Mouse (Mus musculus) adrenal gland, postnatal 36 days (tissue): ENCODE measurements around the gene Farsa. TPM values are rescaled to one million over a fixed set of nuclear protein-coding genes. Genes with fewer than 3 reads are reported as not detected.
"Not testable (repeated sequence)": the region's sequence is repeated elsewhere in the genome, so short reads cannot be mapped to it uniquely, and the experiment has no call there.

ENCODE experiments used
- DNase-seq, 2 experiments: peaks; one replicate each; pipeline ENCODE4 v3.0.0; 2021; ENCODE audit warnings: mixed read lengths in 1 of 2
- total RNA-seq, 2 experiments: library from RNA; stranded (reverse); gene quantifications; 2 replicates each; pipeline ENCODE4 v1.2.3; 2021

Gene Farsa
- total RNA-seq, 2 experiments from 2014 or later: 62.1 to 69.2 TPM

DNA sequence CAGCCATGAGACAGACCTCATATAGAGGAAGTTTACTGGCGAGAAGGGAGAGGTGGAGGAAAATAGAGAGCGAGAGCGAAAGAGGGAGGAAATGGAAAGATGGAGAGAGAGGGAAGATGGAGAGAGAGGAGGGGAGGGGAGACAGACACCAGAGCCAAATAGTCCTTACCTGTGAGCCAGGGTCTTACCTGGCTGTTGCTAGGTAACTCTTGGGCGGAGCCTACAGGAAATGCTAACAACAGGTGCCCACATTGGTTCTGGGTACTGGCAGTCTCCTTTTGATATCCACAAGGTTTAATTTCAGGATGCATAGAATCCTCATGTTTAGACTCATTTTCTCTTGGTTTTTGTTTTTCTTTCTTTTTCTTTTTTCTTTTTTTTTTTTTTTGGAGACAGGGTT lies 16.2 kb downstream of the Farsa start:
- DNase-seq: no peak

DNA sequence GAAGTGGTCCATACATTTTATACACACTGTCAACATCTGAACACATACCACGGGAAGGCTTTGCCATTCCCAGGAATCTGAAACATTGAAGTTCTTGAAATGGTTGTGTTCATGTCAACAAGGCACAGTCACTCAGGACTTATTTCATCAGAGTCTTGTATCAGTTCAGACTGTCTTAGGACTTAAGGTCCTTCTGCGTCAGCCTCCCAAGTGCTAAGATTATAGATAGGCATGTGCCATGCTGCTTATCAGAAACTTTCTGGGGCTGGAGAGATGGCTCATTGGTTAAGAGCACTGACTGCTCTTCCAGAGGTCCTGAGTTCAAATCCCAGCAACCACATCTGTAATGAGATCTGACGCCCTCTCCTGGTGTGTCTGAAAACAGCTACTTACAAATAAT lies 17.6 kb downstream of the Farsa start:
- DNase-seq: no peak

DNA sequence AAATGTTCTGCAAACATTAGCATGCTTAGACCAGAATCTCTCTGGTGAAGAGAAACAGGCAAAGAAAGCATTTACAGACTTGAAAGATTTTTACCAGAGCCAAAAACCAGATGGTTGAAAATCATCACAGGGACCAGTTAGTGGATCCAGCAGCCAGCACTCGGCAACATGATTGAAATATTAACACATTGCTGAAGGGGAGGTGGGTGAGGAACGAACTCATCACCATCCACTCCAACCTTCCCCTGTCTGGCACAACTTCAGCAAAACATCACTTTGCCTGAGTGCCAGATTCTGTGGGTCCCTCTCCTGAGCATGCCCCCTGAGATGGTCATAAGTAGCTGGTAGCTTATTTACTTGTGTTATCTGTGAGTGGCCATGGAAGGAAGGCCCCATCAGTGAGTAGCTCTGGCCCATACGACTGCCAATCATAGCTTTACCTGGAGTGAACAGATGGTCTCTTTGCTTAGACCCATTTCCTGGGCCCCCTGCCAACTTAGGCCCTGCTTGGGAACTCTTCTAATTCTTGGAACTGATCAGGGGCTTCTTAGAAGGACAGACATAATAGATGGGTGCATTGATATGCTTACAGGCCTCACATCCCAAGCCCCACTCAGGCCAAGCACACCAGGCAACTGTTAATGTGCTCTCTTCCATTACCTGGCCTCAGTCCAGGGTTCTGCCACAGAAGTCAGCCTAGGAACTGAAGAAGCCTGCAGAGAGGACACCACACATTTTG lies 20.7 kb downstream of the Farsa start:
- no peak for DNase-seq

DNA sequence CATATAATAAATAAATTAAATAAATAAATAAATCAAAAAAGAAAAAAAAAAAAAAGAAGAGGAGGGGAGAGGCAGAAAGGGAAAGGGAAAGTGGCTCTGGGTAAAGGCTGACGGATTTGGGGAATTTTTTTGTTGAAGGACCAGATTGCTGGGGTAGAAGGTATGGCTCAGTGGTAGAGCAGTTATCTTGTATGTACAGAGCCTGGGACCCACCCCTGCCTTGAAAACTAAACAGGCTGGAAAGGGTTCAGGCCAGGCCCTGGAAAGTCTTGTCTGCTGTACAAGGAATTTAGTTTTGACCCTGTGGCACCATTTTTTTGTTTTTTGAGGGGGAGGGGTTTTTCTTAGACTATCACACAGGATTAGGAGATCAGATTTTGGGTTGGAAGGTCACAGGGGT lies 22.1 kb downstream of the Farsa start:
- no peak for DNase-seq

DNA sequence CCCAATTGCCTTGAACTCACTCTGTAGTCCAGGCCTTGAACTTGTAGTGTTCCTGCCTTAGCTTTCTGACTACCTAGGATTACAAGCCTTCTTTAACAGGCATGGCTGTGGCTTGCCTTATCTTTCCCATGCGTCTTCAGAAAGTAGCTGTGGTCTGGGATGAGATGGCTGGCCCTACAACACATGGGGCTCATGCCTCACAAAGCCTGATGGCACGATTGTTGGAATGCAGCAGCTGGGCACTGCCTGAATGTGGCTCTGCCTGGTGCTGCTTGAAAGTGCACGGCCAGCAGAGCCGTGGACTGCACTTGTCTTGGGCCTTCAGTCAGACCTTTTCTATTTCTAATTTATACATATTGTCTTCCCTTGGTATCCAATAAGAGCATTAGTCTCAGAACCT lies 27.9 kb downstream of the Farsa start:
- DNase-seq: no peak

DNA sequence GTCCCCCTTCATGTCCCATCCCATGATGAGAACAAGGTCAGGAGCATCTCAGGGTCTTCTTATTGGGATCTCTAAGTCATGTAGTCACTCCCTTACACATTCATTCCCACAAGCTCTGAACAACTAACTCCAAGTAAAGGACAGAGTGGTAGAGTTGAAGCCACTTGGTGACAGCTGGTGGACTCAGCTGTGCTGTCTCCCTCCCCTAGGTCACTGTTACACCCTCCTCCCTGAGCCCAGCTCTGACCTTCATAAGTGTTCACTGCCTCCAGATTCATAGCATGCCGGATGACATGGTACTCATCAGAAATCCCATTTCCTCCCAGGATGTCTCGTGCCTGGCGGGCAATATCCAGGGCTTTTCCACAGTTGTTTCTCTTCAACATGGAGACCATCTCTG lies 31.5 kb downstream of the Farsa start:
- DNase-seq: no peak

DNA sequence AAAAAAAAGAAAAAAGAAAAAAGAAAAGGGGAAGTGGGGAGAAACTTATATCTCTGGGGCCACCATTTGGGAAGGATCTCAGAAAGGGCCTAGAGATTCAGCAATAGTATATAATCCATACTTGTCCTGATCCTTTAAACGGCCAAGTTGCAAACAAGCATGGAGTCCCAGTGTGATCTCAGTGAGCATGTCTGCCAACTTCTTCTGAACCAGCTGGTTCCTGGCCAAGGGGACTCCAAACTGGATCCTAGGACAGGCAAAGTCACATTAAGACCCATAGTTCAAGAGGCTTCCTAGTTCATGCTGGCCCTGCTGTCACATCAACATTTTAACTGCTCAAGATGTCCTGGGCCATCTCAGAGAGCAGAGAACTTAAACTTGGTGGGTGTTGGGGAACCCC lies 32.4 kb downstream of the Farsa start:
- DNase-seq: no peak

DNA sequence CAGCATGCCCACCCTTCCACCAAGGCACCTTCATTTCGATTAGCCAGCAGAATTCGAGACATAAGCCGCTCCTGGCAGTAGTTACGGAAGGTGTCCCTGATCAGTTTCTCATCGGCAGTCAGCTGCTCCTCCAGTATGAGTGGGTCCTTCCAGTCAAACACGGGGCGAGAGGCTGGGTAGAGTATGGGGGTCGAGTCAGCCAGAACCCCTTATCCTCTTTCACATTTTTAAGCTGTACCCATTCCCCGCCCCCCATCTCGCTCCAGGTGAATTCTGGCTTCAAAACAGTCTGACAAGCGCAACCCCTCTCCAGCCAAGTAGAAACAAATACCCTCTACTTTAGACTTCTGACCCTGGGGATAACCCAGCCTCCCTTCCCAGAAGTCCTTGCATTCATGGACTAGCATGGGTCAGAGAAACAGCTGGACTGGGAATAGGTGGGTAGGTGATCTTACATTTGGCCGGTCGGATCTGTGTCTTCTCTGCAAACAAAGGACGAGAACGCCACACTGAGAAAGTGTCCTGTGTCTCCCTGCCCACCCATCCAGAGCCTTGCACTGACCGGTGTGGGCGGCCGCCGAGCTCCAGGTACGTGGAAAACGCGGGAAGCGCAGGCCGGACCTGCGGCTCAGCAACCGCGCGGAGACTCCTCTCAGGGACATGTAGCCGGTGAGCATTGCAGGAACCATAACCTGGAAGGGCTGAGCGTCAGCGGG lies 36.4 kb downstream of the Farsa start:
- no peak for DNase-seq

DNA sequence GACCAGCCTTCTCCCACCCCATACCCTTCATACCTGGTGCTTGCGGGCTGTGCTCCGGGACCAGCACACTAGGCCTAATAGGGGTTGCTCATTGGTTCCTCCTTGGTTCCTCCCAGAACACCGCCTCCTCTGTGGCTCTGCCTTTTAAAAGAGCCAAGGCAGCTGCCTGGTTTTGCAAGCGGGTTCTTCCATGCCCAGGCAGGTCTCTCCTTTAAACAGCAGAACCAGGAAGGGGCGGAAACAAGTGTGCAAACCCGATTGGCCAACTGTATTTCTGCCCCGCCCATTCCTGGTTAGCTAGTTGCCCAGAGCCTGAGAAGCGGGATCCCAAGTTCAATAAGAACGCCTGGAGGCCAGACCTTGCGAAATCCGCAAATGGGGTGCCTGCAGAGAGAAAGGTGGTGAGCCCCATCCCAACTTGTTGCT lies 36.9 kb downstream of the Farsa start, which contains the start of gene Gcdh:
Gene Gcdh (minus strand): TSS at position 213 of the 426 bp plus-strand sequence.
- peak; percentile 92 to 93 for DNase-seq

DNA sequence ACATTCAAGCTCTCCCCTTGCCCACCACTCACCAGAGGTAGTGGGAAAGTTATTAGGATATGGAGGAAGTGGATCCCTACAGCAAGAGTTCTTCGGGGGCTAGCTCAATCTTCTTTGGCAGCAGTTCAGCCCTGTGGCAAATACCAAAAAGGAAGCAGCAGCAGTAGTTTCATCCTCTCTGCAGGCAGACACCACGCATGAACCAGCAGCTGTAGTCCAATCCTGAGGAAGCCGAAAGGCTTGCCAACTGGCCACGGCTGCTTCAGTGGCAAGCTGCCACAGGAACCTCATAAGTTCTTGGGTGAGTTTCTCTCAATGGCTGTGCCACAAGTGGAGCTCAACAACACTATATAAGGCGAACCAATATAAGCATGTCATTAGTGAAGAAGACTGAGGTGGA lies 39.2 kb downstream of the Farsa start:
- no peak for DNase-seq

DNA sequence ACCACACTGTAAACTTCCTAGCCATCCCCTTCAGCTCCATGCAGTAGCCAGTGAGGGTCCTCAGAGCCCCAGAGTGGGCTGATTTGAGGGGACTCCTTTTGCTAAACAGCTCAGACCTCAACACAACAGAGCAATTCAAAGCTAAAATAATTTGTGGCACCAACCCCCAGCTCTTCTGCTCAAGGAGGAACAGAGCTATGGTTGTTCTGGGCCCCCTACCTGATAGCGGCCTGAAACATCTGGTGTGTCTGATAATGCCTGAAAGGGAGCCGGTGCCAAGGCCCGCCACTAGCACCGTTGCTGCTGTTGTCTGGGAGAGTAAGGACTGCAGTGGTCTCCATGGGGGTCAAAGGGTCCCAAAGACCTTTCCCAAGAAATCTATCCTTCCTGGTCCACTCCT lies 44.3 kb downstream of the Farsa start:
- no peak for DNase-seq

DNA sequence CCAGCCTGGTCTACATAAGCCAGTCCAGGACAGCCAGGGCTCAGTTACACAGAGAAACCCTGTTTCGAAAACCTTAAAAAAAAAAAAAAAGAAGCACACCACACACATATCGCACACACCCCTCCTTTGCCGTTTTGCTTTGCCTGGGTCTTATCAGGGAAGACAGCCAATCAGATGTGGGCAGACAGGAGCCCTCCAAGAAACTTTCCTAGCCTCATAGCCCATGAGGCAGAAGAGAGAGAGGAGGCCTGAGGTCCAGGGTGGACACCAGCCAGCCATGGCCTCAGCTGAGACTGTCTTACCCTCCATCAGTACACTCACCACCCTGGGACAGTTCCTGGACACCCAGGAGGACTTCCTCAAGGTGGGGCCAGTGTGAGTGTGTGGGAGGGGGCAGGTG lies 45.0 kb downstream of the Farsa start, which contains the start of gene Klf1:
Gene Klf1 (plus strand): TSS at position 177 of the 400 bp plus-strand sequence.
- DNase-seq: no peak

DNA sequence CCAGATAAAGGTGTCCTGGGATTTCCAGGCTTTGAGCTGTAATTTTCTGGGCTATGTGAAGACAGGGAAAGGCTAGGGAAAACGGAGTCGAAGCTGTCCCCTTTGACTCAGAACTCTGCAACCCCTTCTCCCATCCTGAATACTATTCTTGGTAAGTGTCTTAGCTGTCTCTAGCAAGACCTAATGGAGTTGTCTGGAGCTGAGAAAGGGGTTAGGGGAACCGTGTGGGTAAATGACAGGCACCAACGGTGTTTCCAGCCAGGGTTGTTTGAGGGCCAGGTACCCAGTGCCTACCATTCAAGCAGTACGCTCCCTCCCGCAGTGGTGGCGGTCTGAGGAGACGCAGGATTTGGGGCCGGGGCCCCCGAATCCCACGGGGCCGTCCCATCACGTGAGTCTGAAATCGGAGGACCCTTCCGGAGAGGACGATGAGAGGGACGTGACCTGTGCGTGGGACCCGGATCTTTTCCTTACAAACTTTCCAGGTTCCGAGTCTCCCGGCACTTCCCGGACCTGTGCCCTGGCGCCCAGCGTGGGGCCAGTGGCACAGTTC lies 45.7 kb downstream of the Farsa start:
- no peak for DNase-seq

DNA sequence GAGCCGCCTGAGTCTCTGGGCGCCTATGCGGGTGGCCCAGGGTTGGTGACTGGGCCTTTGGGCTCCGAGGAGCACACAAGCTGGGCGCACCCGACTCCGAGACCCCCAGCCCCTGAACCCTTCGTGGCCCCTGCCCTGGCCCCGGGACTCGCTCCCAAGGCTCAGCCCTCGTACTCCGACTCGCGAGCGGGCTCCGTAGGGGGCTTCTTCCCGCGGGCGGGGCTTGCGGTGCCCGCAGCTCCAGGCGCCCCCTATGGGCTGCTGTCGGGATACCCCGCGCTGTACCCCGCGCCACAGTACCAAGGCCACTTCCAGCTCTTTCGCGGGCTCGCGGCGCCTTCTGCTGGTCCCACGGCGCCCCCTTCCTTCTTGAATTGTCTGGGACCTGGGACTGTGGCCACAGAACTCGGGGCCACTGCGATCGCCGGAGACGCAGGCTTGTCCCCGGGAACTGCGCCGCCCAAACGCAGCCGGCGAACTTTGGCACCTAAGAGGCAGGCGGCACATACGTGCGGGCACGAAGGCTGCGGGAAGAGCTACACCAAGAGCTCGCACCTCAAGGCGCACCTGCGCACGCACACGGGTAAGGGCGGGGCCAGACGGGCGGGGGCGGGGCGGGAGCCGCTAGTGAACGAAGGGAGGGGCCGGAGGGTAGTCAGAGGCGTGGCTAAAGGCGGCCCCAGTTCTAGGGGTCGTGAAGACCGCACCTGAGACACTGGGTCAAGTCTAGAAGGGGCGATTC lies 46.3 kb downstream of the Farsa start:
- DNase-seq: peak; percentile 93 to 96

DNA sequence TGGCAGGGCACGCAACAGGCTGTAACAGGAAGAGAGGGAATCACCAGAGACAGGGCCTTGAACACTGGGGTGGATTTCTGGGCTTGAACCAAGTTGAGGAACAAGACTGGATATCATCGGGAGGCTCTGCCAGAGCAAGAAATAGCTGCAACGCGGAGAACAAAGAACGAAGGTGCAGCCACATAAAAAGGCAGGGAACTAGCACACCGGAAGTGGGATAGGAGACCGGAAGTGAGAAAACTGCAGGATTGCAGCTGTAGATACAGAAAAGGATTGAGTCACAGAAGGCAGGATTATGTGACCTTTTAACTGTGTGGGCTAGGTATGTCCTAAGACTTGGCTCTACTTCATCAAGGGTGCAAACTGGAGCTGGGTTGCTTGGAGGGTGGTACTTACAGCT lies 47.6 kb downstream of the Farsa start:
- DNase-seq: no peak

DNA sequence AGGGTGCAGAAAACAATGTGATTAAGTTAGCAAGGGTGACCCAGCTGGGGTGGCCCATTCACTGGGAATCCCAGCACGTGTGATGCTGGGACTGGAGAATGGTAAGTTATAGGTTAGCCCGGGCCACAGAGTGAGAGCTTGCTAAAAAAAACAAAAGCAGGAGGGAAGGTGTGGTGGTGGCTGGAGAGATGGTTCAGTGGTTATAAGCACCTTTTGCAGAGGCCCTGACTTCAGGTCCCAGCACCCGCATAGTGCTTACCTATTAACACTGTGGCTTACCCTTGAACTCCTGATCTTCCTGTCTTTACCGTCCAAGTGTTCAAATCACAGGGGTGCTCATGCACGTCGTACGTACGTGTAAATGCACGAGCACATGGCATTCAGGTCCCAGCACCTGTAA lies 50.2 kb downstream of the Farsa start:
- DNase-seq: no peak

DNA sequence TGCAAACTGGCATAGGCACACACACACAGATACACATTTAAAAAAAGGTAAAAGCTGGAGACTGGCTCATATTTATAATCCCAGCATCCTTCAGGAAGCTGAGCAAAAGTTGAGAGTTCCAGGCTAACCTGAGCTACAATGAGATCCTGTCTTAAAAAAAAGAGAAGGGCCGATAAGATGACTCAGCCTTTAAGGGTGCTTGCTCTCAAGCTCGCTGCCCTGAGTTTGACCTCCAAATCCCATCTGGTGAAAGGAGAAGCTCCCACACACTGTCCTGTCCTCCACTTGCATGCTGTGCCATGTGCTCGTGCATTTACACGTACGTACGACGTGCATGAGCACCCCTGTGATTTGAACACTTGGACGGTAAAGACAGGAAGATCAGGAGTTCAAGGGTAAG lies 50.7 kb downstream of the Farsa start:
- DNase-seq: no peak

DNA sequence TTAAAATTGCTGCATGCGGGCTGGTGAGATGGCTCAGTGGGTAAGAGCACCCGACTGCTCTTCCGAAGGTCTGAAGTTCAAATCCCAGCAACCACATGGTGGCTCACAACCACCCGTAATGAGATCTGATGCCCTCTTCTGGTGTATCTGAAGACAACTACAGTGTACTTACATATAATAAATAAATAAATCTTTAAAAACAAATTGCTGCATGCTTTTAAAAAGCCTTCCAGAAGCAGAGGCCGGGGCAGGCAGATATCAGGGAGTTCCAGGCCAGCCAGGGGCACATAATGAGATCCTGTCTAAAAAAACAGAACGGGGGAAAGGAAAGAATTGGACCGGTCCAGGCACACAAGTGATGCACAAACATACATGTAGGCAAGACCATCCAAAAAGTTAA lies 51.2 kb downstream of the Farsa start:
- DNase-seq: not testable (repeated sequence)

DNA sequence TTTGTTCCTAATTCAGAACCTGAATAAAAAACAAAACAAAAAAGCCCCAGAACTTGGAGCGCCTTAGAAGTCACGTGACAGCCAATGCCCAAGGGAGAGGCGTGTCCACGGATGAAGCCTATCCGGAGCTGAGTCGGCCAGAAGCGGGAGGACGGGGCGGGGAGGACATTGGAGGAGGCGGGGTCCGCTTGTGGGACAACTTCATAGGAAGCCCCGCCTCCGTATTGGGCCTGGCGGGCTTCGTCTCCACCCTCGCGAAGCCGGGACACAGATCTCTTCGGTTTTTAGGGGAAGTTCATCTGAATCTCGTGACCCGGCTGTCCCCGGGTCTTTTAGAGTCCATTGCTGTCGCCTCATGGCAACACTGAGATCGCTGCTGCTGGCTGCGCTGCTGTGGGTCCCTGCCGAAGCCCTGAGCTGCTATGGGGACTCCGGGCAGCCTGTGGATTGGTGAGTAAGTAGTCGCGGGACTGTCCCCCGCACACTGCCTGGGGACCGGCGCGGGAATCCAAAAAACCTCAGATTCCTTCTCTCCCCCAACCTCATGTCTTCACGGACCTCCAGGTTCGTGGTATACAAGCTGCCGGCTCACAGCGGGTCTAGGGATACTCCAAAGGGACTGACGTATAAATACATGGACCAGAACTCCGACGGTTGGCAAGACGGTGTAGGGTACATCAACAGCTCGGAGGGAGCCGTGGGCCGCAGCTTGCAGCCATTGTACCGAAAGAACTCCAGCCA lies 51.8 kb downstream of the Farsa start, which contains the start of gene Dnase2a:
Gene Dnase2a (plus strand): TSS at position 140 of the 741 bp plus-strand sequence.
- peak; percentile 97 to 99 for DNase-seq

DNA sequence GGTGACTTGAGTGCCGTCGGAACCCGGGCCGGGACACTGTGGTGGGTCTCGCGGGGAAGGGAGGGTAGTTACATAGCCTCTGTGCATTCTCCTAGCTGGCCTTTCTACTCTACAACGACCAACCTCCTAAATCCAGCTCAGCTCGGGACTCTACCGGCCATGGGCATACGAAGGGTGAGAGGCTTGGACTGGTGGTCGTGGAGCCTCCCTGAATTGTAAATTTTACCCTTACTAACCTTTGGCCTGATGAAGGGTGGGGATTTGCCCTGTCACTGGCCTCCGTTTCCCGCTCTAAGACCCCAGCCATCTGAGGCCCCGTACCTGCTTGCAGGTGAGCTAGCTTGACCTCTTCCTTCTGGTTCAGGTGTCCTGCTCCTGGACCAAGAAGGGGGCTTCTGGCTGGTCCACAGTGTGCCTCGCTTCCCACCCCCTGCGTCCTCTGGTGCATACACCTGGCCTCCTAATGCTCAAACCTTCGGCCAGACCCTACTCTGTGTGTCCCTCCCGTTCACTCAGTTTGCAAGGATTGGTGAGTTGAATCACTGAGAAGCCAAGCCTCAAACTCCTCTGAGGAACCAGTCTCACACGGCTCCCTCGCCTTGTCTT lies 52.5 kb downstream of the Farsa start:
- DNase-seq: no peak

DNA sequence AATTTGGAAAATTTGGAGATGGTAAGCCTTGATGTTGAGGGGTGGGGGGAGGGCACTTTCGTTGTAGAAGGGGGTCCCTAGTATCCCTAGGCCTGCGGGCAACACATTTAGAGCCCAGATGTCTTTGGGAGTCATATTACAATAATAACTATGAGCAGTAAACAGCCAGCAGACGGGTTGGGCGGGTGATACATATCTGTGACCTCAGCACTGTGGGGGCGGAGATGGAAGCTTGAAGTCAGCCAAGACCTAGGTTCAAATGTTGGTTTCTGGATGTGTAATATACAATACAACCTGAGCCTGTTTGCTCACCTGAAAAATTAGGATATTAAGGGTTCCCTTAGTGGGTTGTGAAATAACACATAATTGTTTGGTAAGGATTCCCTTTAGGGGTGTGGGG lies 53.2 kb downstream of the Farsa start:
- no peak for DNase-seq
